Mouse (Mus musculus) limb, embryonic 15.5 days (tissue): ENCODE measurements around the gene Sh2d2a. TPM values are rescaled to one million over a fixed set of nuclear protein-coding genes. Genes with fewer than 3 reads are reported as not detected.
"Not testable (repeated sequence)": the region's sequence is repeated elsewhere in the genome, so short reads cannot be mapped to it uniquely, and the experiment has no call there.

Source experiments
- ATAC-seq: fragments of 200-750 bp; cut with Nextera tagmentation; 2 replicates; pipeline ENCODE4 v1.8.0; 2017; ENCODE audit warnings: low read depth, moderate TSS enrichment; ENCODE audit not compliant: insufficient number of reproducible peaks, low FRiP score, low TSS enrichment
- H3K27ac ChIP-seq: fragments of 300-500 bp; sonication (generic); 2 replicates; pipeline ENCODE4 v1.5.1; 2015; ENCODE audit warnings: moderate library complexity, mild to moderate bottlenecking, inconsistent platforms
- H3K27me3 ChIP-seq: fragments of 300-500 bp; sonication (generic); 2 replicates; pipeline ENCODE4 v1.6.1; 2015; ENCODE audit warnings: inconsistent platforms
- H3K36me3 ChIP-seq: fragments of 300-500 bp; sonication (generic); 2 replicates; pipeline ENCODE4 v1.6.1; 2015; ENCODE audit warnings: inconsistent platforms
- H3K4me1 ChIP-seq: fragments of 300-500 bp; sonication (generic); 2 replicates; pipeline ENCODE4 v1.6.1; 2015; ENCODE audit warnings: inconsistent platforms
- H3K4me2 ChIP-seq: fragments of 300-500 bp; sonication (generic); 2 replicates; pipeline ENCODE4 v1.6.1; 2015; ENCODE audit warnings: mild to moderate bottlenecking, inconsistent platforms
- H3K4me3 ChIP-seq: fragments of 300-500 bp; sonication (generic); 2 replicates; pipeline ENCODE4 v1.5.1; 2015; ENCODE audit warnings: mild to moderate bottlenecking, inconsistent platforms
- H3K9ac ChIP-seq: fragments of 300-500 bp; sonication (generic); 2 replicates; pipeline ENCODE4 v1.6.1; 2015; ENCODE audit warnings: inconsistent platforms
- H3K9me3 ChIP-seq: fragments of 300-500 bp; sonication (generic); 2 replicates; pipeline ENCODE4 v1.6.1; 2016; ENCODE audit warnings: inconsistent platforms
- WGBS: fragments of 180-500 bp; shearing (Covaris S2); methylation state at CpG from one replicate; pipeline ENCODE4 v1.1.7; 2015; 5-methylcytosine and 5-hydroxymethylcytosine counted together
- polyA plus RNA-seq: library from polyadenylated mRNA; unstranded; fragments of >200 nt; fragmentation: Nextera tagmentation; extraction: Ambion mirVana; gene quantifications from 2 replicates; pipeline ENCODE4 v1.2.1, GENCODE M21; 2015

Sh2d2a gene
- polyA plus RNA-seq, 1 experiment from 2014 or later: 0.05 TPM

GRCm38 (mm10) chr3:87859813-87860212 lies 13.3 kb downstream of the Sh2d2a start:
- Histone ChIP-seq H3K4me2 (no peak overlapping the region), H3K36me3 (peaks cover 72% of the 10 kb centered on the region), H3K9me3 (no peaks in the 10 kb centered on the region), H3K9ac (no peak overlapping the region), H3K4me3 (no peak overlapping the region), H3K27me3 (no peaks in the 10 kb centered on the region), H3K27ac (no peak overlapping the region), H3K4me1 (no peaks in the 10 kb centered on the region; the same call in 1 of the 2 replicates)
- WGBS: 26% methylated on average over 3 of the region's 3 CpGs
- ATAC-seq: no peak

- not testable (repeated sequence) for H3K9ac ChIP-seq, H3K27ac ChIP-seq, ATAC-seq, H3K4me2 ChIP-seq, H3K9me3 ChIP-seq, H3K4me3 ChIP-seq, H3K27me3 ChIP-seq, H3K4me1 ChIP-seq
- 94% methylated on average over 4 of the region's 4 CpGs for WGBS
- peaks cover 82% of the 10 kb centered on the region for H3K36me3 ChIP-seq
Measured at GRCm38 (mm10) chr3:87864111-87864510, 17.6 kb downstream of the Sh2d2a start.

- Histone ChIP-seq H3K4me1 (no peaks in the 10 kb centered on the region), H3K4me2 (no peak overlapping the region), H3K36me3 (peaks cover 28% of the 10 kb centered on the region), H3K9ac (no peak overlapping the region), H3K27ac (no peak overlapping the region), H3K4me3 (no peak overlapping the region), H3K27me3 (no peaks in the 10 kb centered on the region), H3K9me3 (no peaks in the 10 kb centered on the region)
- no peak for ATAC-seq
- WGBS: 93% methylated on average over 4 of the region's 4 CpGs
Measured at GRCm38 (mm10) chr3:87877730-87878129, 31.2 kb downstream of the Sh2d2a start.

- Histone ChIP-seq H3K36me3 (peaks cover 11% of the 10 kb centered on the region), H3K4me2 (peak overlapping the region; percentile 69), H3K9ac (peak overlapping the region; percentile 96), H3K27me3 (no peaks in the 10 kb centered on the region), H3K4me1 (peaks cover 20% of the 10 kb centered on the region), H3K4me3 (peak overlapping the region; percentile 99), H3K27ac (peak overlapping the region; percentile 92), H3K9me3 (no peaks in the 10 kb centered on the region)
- no peak for ATAC-seq
- 0% methylated on average over 3 of the region's 3 CpGs for WGBS
Measured at GRCm38 (mm10) chr3:87884291-87884690, 37.7 kb downstream of the Sh2d2a start.

- peaks cover 10% of the 10 kb centered on the region for H3K36me3 ChIP-seq
- H3K9ac ChIP-seq: peak overlapping the region; percentile 96
- H3K4me2 ChIP-seq: peak overlapping the region; percentile 69
- under 1% methylated on average over 27 of the region's 28 CpGs for WGBS
- H3K9me3 ChIP-seq: no peaks in the 10 kb centered on the region
- H3K4me1 ChIP-seq: peaks cover 20% of the 10 kb centered on the region
- ATAC-seq: no peak
- H3K4me3 ChIP-seq: peak overlapping the region; percentile 99
- no peaks in the 10 kb centered on the region for H3K27me3 ChIP-seq
- H3K27ac ChIP-seq: peak overlapping the region; percentile 92
Measured at GRCm38 (mm10) chr3:87884708-87885251, 38.2 kb downstream of the Sh2d2a start.

GRCm38 (mm10) chr3:87885281-87886003 lies 38.9 kb downstream of the Sh2d2a start, which contains the start of gene Prcc:
Gene Prcc (minus strand): TSS chr3:87885608.
- Histone ChIP-seq H3K4me3 (peak within 1 kb of the TSS; percentile 99), H3K4me2 (peak within 1 kb of the TSS; percentile 69), H3K27ac (peak within 1 kb of the TSS; percentile 92), H3K36me3 (peaks cover 4% of the 10 kb centered on the region), H3K4me1 (peaks cover 20% of the 10 kb centered on the region), H3K27me3 (no peaks in the 10 kb centered on the region), H3K9ac (peak within 1 kb of the TSS; percentile 96), H3K9me3 (no peaks in the 10 kb centered on the region)
- WGBS: under 1% methylated on average over 33 of the region's 33 CpGs
- peak; percentile 99 for ATAC-seq

GRCm38 (mm10) chr3:87886004-87886365 lies 39.4 kb downstream of the Sh2d2a start:
- ATAC-seq: no peak

GRCm38 (mm10) chr3:87886416-87886815 lies 39.9 kb downstream of the Sh2d2a start:
- Histone ChIP-seq H3K27ac (no peak overlapping the region), H3K36me3 (no peaks in the 10 kb centered on the region), H3K4me1 (peaks cover 20% of the 10 kb centered on the region), H3K4me3 (peak overlapping the region; percentile 99), H3K9ac (no peak overlapping the region), H3K9me3 (no peaks in the 10 kb centered on the region), H3K27me3 (no peaks in the 10 kb centered on the region), H3K4me2 (0 out of 2 replicates have a peak overlapping the region, but pooled peaks have one; percentile 48)
- no peak for ATAC-seq
- WGBS: 79% methylated on average over 6 of the region's 6 CpGs

More at GRCm38 (mm10) chr3:87886004-87886365, 39.4 kb downstream of the Sh2d2a start:
- peak overlapping the region; percentile 96; the same call in 1 of the 2 replicates for H3K9ac ChIP-seq
- peak overlapping the region; percentile 51; the same call in 1 of the 2 replicates for H3K27ac ChIP-seq
- no peaks in the 10 kb centered on the region for H3K9me3 ChIP-seq
- no peaks in the 10 kb centered on the region for H3K36me3 ChIP-seq
- peak overlapping the region; percentile 99 for H3K4me3 ChIP-seq
- H3K27me3 ChIP-seq: no peaks in the 10 kb centered on the region
- 11% methylated on average over 10 of the region's 10 CpGs for WGBS
- H3K4me1 ChIP-seq: peaks cover 20% of the 10 kb centered on the region
- H3K4me2 ChIP-seq: peak overlapping the region; percentile 48

- not testable (repeated sequence) for H3K4me2 ChIP-seq, H3K9ac ChIP-seq, H3K4me3 ChIP-seq, ATAC-seq, H3K27me3 ChIP-seq, H3K27ac ChIP-seq, H3K9me3 ChIP-seq, H3K36me3 ChIP-seq
- H3K4me1 ChIP-seq: peaks cover 20% of the 10 kb centered on the region
- WGBS: 82% methylated on average over 4 of the region's 4 CpGs
Measured at GRCm38 (mm10) chr3:87887400-87887799, 40.8 kb downstream of the Sh2d2a start.

GRCm38 (mm10) chr3:87891481-87891880 lies 44.9 kb downstream of the Sh2d2a start:
- no peak overlapping the region for H3K27ac ChIP-seq
- 73% methylated on average over 3 of the region's 3 CpGs for whole genome bisulfite sequencing
- H3K36me3 ChIP-seq: no peaks in the 10 kb centered on the region
- no peaks in the 10 kb centered on the region for H3K27me3 ChIP-seq
- ATAC-seq: no peak
- no peak overlapping the region for H3K4me2 ChIP-seq
- no peaks in the 10 kb centered on the region for H3K9me3 ChIP-seq
- no peak overlapping the region for H3K9ac ChIP-seq
- H3K4me1 ChIP-seq: 0 out of 2 replicates have a peak, but pooled peaks cover 1% of the 10 kb centered on the region
- no peak overlapping the region for H3K4me3 ChIP-seq

- no peaks in the 10 kb centered on the region for H3K9me3 ChIP-seq
- no peaks in the 10 kb centered on the region for H3K27me3 ChIP-seq
- ATAC-seq: no peak
- no peak overlapping the region for H3K4me3 ChIP-seq
- no peak overlapping the region for H3K4me2 ChIP-seq
- WGBS: 73% methylated on average over 3 of the region's 3 CpGs
- H3K4me1 ChIP-seq: no peaks in the 10 kb centered on the region
- no peak overlapping the region for H3K27ac ChIP-seq
- no peak overlapping the region for H3K9ac ChIP-seq
- no peaks in the 10 kb centered on the region for H3K36me3 ChIP-seq
Measured at GRCm38 (mm10) chr3:87893367-87893905, 46.9 kb downstream of the Sh2d2a start.

GRCm38 (mm10) chr3:87899266-87899665 lies 52.7 kb downstream of the Sh2d2a start:
- ATAC-seq: no peak
- Histone ChIP-seq H3K4me3 (no peak overlapping the region), H3K27me3 (no peaks in the 10 kb centered on the region), H3K4me2 (no peak overlapping the region), H3K9me3 (no peaks in the 10 kb centered on the region), H3K36me3 (no peaks in the 10 kb centered on the region), H3K9ac (no peak overlapping the region), H3K27ac (no peak overlapping the region), H3K4me1 (no peaks in the 10 kb centered on the region)
- 63% methylated on average over 3 of the region's 3 CpGs for WGBS
